Mouse (Mus musculus) midbrain, postnatal 0 days (tissue): ENCODE results near the gene Samhd1. TPM values are rescaled to one million over a fixed set of nuclear protein-coding genes. Genes with fewer than 3 reads are reported as not detected.

ENCODE experiments used
- ATAC-seq: fragments of 200-750 bp; cut with Nextera tagmentation; 2 replicates; pipeline ENCODE4 v1.8.0; 2017; ENCODE audit warnings: moderate number of reproducible peaks, mild to moderate bottlenecking, moderate TSS enrichment, moderate library complexity; ENCODE audit not compliant: low FRiP score
- DNase-seq: peaks from one replicate; pipeline ENCODE4 v3.0.0-alpha.2; 2015; ENCODE audit warnings: low spot score
- H3K27ac ChIP-seq: fragments of 300-500 bp; sonication (generic); 2 replicates; pipeline ENCODE4 v1.5.1; 2014; ENCODE audit warnings: low read depth, mild to moderate bottlenecking, low read length, mixed read lengths
- H3K27me3 ChIP-seq: fragments of 300-500 bp; sonication (generic); 2 replicates; pipeline ENCODE4 v1.6.1; 2014; ENCODE audit warnings: low read length, control low read depth, mixed read lengths; ENCODE audit not compliant: insufficient read depth
- H3K36me3 ChIP-seq: fragments of 300-500 bp; sonication (generic); 2 replicates; pipeline ENCODE4 v1.6.1; 2014; ENCODE audit warnings: low read length, control low read depth, mixed read lengths; ENCODE audit not compliant: insufficient read depth
- H3K4me1 ChIP-seq: fragments of 300-500 bp; sonication (generic); 2 replicates; pipeline ENCODE4 v1.6.1; 2014; ENCODE audit warnings: mild to moderate bottlenecking, control low read depth, antibody characterized with exemption, low read length, mixed read lengths; ENCODE audit not compliant: insufficient read depth
- H3K4me2 ChIP-seq: fragments of 300-500 bp; sonication (generic); 2 replicates; pipeline ENCODE4 v1.6.1; 2014; ENCODE audit warnings: low read depth, mild to moderate bottlenecking, low read length, mixed read lengths; ENCODE audit not compliant: poor library complexity, severe bottlenecking
- H3K4me3 ChIP-seq: fragments of 300-500 bp; sonication (generic); 2 replicates; pipeline ENCODE4 v1.5.1; 2014; ENCODE audit warnings: low read depth, mild to moderate bottlenecking, low read length, moderate library complexity
- H3K9ac ChIP-seq: fragments of 300-500 bp; sonication (generic); replicated peaks from 2 replicates; pipeline ENCODE4 v1.6.1; 2014; ENCODE audit warnings: mild to moderate bottlenecking, low read length, moderate library complexity, mixed read lengths; ENCODE audit not compliant: poor library complexity, severe bottlenecking
- H3K9me3 ChIP-seq: fragments of 300-500 bp; sonication (generic); 2 replicates; pipeline ENCODE4 v1.6.1; 2016; ENCODE audit warnings: low read length, control low read depth
- CTCF ChIP-seq: IDR thresholded peaks from 2 replicates; pipeline ENCODE4 v1.5.1; 2016; ENCODE audit warnings: antibody characterized with exemption, mild to moderate bottlenecking
- WGBS: fragments of 180-500 bp; shearing (Covaris S2); extraction: QIAGEN DNeasy Blood & Tissue Kit; methylation state at CpG from one replicate; pipeline ENCODE4 v1.1.7; 2014; 5-methylcytosine and 5-hydroxymethylcytosine counted together
- polyA plus RNA-seq: library from polyadenylated mRNA; unstranded; fragments of >200 nt; fragmentation: Nextera tagmentation; extraction: Ambion mirVana; gene quantifications from 2 replicates; pipeline ENCODE4 v1.2.1, GENCODE M21; 2015
- total RNA-seq: library from RNA; depleted of rRNA; stranded (reverse); fragments of >200 nt; gene quantifications from 2 replicates; pipeline ENCODE4 v1.2.3, GENCODE M21; 2014

Samhd1 gene
- total and polyA plus RNA-seq, 2 experiments from 2014 or later = 9.9 to 13.0 TPM

DNA sequence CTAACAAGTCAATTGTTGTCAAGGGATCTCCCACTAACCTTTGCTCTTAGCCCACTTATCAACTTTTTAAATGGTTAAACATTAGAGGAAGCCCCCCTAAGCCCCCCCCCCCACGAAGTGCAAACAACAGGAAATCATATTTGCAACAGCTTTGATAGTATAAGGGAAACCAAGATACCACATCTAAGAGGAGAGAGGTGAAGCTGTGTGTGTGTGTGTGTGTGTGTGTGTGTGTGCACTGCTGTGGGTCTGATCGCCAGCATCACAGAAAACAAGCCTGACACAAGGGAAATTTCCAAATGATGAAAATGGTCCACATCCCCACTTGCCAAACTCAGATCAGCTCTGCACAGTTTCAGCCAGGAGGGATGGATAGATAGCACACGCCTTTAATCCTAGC is 16.0 kb downstream of the Samhd1 start:
- H3K36me3 ChIP-seq = 0 out of 2 replicates have a peak, but pooled peaks cover under 1% of the 10 kb centered on the region
- no peaks in the 10 kb centered on the region for H3K27me3 ChIP-seq
- H3K4me3 ChIP-seq = no peak overlapping the region
- DNase-seq (no peak), ATAC-seq (no peak)
- no peaks in the 10 kb centered on the region for H3K4me1 ChIP-seq
- H3K9ac ChIP-seq = no peak overlapping the region
- H3K4me2 ChIP-seq = no peak overlapping the region
- H3K27ac ChIP-seq = no peak overlapping the region
- 72% methylated on average over 3 of the region's 3 CpGs for WGBS
- H3K9me3 ChIP-seq = no peaks in the 10 kb centered on the region
- TF ChIP-seq CTCF = no peak

GRCm38 (mm10) chr2:157118556-157118955 is 16.5 kb downstream of the Samhd1 start:
- WGBS = 93% methylated on average over 4 of the region's 4 CpGs
- Histone ChIP-seq H3K9me3 (no peaks in the 10 kb centered on the region), H3K27ac (no peak overlapping the region), H3K36me3 (peaks cover 4% of the 10 kb centered on the region; the same call in 1 of the 2 replicates), H3K4me1 (no peaks in the 10 kb centered on the region), H3K4me3 (no peak overlapping the region), H3K27me3 (no peaks in the 10 kb centered on the region), H3K9ac (no peak overlapping the region), H3K4me2 (no peak overlapping the region)
- TF ChIP-seq CTCF = no peak
- DNase-seq = no peak
- no peak for ATAC-seq

DNA sequence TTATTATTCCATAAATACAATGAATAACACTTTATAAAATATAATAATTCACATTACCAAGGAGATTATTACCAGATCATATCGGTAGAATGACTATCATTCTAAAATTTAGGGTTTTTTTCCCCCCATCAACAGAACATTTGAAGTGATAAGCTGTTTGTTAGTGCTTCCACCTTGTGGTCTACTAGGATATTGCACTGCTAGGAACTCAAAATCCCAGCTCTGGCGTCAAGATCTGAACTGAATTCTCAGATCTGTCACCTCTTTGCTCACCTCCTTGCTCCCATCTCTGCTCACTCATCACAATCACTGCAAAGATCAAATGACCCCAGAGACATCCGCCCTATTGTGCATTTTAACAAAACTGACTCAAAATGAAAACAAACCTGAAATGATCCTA is 18.1 kb downstream of the Samhd1 start:
- H3K4me1 ChIP-seq = no peaks in the 10 kb centered on the region
- no peak for ATAC-seq
- no peak overlapping the region for H3K4me3 ChIP-seq
- no peaks in the 10 kb centered on the region for H3K27me3 ChIP-seq
- H3K9me3 ChIP-seq = no peaks in the 10 kb centered on the region
- DNase-seq = peak; percentile 67
- peak; percentile 86 for TF ChIP-seq CTCF
- peaks cover 4% of the 10 kb centered on the region; the same call in 1 of the 2 replicates for H3K36me3 ChIP-seq
- WGBS = 23% methylated on average over 3 of the region's 3 CpGs
- H3K27ac ChIP-seq = no peak overlapping the region
- no peak overlapping the region for H3K9ac ChIP-seq
- H3K4me2 ChIP-seq = no peak overlapping the region

DNA sequence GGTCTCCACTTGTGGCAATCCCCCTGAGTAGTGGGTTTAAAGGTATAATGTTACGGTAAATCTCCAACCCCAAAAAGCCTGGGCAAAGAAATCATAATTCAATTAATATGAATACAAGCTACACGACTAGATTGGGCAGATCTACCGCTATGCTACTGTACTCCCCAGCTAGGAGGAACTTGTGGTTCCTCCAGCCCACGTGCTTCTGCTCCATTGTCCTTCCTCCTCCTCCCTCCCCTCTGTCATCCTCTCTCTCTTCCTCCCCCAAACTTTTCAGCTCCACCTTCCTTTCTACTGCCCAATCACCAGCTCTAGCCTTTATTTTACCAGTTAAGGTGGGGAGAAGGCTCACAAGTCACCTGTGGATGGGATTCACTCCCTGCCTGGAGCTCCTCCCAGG is 26.8 kb downstream of the Samhd1 start:
- H3K9ac ChIP-seq = no peak overlapping the region
- H3K36me3 ChIP-seq = no peaks in the 10 kb centered on the region; the same call in 1 of the 2 replicates
- H3K27me3 ChIP-seq = no peaks in the 10 kb centered on the region
- no peak overlapping the region for H3K4me3 ChIP-seq
- H3K4me2 ChIP-seq = no peak overlapping the region
- no peak for TF ChIP-seq CTCF
- no peak for DNase-seq
- H3K4me1 ChIP-seq = no peaks in the 10 kb centered on the region
- no peak overlapping the region for H3K27ac ChIP-seq
- no peak for ATAC-seq
- 95% methylated on average over 4 of the region's 4 CpGs for WGBS
- no peaks in the 10 kb centered on the region for H3K9me3 ChIP-seq

GRCm38 (mm10) chr2:157104454-157104853 is 30.6 kb downstream of the Samhd1 start:
- H3K4me2 ChIP-seq = no peak overlapping the region
- no peak for DNase-seq
- H3K36me3 ChIP-seq = peaks cover 3% of the 10 kb centered on the region
- H3K4me1 ChIP-seq = no peaks in the 10 kb centered on the region
- H3K27me3 ChIP-seq = no peaks in the 10 kb centered on the region
- H3K27ac ChIP-seq = no peak overlapping the region
- no peak overlapping the region for H3K9ac ChIP-seq
- TF ChIP-seq CTCF = no peak
- no peak for ATAC-seq
- 87% methylated on average over 8 of the region's 8 CpGs for WGBS
- no peaks in the 10 kb centered on the region for H3K9me3 ChIP-seq
- H3K4me3 ChIP-seq = no peak overlapping the region

- no peaks in the 10 kb centered on the region for H3K9me3 ChIP-seq
- no peaks in the 10 kb centered on the region for H3K4me1 ChIP-seq
- H3K36me3 ChIP-seq = peaks cover 6% of the 10 kb centered on the region
- no peaks in the 10 kb centered on the region for H3K27me3 ChIP-seq
- DNase-seq = no peak
- H3K27ac ChIP-seq = no peak overlapping the region
- WGBS = 41% methylated on average over 2 of the region's 2 CpGs
- no peak overlapping the region for H3K9ac ChIP-seq
- no peak overlapping the region for H3K4me3 ChIP-seq
- no peak for TF ChIP-seq CTCF
- no peak for ATAC-seq
- H3K4me2 ChIP-seq = no peak overlapping the region
Measured at GRCm38 (mm10) chr2:157102256-157102655, 32.8 kb downstream of the Samhd1 start.
